Mouse (Mus musculus): ENCODE measurements at regions not wholly inside any gene's neighbourhood (a gene's known extent, or its start where the extent isn't known, plus 50 kb on each side); places are given as distances from the start of the nearest gene placed in this dataset.

DNA sequence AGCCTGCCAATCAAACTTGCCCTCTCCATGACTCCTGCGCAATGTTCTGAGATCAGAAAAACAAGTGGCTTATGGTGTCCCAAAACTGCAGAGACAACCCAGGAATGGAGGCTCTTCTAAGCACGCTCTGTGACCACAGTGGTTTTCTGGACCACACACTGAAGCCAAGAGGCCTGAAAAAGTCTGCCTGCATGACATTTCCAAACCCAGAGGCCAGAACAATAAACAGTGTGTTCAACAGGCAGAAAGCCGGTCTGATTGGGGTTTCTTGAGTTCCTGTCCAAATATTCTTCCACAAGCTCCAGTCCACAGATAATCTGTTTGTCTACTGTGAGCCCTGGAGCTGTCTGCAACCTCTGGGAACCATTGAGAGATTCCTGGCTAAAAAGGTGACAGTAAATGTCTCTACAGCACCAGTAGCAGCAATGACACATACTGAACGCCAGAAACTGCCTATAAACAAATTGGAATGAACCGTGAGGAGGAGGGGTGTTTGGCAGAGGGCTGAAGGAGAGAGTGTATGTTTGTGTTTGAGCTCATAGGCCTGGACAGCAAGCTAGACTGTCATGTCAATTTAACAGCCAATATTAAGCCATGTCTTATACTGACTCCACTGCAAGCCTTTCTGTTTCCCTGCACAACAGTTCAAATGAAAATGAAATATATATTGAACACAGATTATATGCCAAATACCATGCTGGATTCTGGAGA is 152.2 kb downstream of the Rpl10-ps3 start:
- H3K4me3 ChIP-seq (ENCODE audit: insufficient read depth, low read depth, low read length): no peak overlapping the region
- H3K27ac ChIP-seq (ENCODE audit: insufficient read depth, low read depth, low read length): no peak overlapping the region
- TF ChIP-seq CTCF (IDR thresholded peaks at IDR 0.05; ENCODE audit: insufficient read depth, low read depth, low read length) (no peak), POLR2A (IDR thresholded peaks at IDR 0.05; ENCODE audit: insufficient read depth, low read depth, low read length) (no peak)
- 70% methylated on average over 5 of the region's 5 CpGs for WGBS
- H3K4me1 ChIP-seq (ENCODE audit: control insufficient read depth, insufficient read depth, low read length): peaks cover 9% of the 10 kb centered on the region

DNA sequence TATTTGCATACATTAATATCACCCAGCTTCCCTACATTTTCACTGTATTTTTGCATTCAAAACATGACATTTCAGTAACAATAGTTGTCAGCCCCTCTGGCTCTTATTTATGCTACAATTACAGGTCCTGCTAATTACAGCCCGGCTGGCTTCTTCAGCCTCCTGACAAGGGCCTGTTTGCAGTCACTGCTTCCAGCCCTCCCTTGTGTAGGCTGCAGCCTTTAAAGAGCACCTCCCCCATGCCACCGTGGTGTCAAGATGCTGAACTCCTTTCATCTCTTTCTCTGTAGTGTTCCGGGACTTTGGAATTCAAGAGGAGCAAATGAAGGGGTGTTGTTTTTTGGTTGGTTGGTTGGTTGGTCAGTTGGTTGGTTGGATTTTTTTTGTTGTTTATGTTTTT is 153.6 kb downstream of the Rpl10-ps3 start:
- H3K4me3 ChIP-seq (ENCODE audit: insufficient read depth, low read depth, low read length): no peak overlapping the region
- 16% methylated on average over 3 of the region's 3 CpGs for WGBS
- no peak for TF ChIP-seq POLR2A (IDR thresholded peaks at IDR 0.05; ENCODE audit: insufficient read depth, low read depth, low read length)
- H3K27ac ChIP-seq (ENCODE audit: insufficient read depth, low read depth, low read length): no peak overlapping the region
- H3K4me1 ChIP-seq (ENCODE audit: control insufficient read depth, insufficient read depth, low read length): peaks cover 9% of the 10 kb centered on the region

DNA sequence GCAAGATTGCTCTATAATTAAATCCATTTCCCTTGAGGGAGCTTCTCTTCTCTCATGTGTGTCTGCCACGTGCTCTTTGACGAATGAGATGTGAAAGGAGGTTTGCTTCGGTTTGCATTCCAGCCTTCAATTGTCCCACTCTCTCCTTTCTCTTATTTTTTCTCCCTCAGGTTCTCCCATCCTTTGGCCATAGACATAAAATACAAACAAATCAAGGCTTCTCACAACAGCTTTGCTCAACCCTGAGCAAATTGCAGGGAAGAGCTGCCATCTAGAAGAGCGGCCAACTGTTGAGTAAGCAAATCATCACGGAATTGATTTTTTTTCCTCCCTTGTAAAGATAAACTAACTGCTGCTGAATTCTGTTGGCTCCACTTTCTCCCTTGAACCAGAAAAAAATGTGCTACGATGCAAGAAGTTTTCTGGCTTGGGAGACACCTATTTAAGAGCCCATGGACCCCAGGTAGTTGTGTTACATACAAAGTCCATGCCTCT is 156.1 kb downstream of the Rpl10-ps3 start:
- Histone ChIP-seq H3K4me3 (ENCODE audit: insufficient read depth, low read depth, low read length) (no peak overlapping the region), H3K4me1 (ENCODE audit: control insufficient read depth, insufficient read depth, low read length) (peaks cover 9% of the 10 kb centered on the region), H3K27ac (ENCODE audit: insufficient read depth, low read depth, low read length) (no peak overlapping the region)
- WGBS: 62% methylated on average over 6 of the region's 6 CpGs
- TF ChIP-seq POLR2A (IDR thresholded peaks at IDR 0.05; ENCODE audit: insufficient read depth, low read depth, low read length) (no peak), CTCF (IDR thresholded peaks at IDR 0.05; ENCODE audit: insufficient read depth, low read depth, low read length) (no peak)

DNA sequence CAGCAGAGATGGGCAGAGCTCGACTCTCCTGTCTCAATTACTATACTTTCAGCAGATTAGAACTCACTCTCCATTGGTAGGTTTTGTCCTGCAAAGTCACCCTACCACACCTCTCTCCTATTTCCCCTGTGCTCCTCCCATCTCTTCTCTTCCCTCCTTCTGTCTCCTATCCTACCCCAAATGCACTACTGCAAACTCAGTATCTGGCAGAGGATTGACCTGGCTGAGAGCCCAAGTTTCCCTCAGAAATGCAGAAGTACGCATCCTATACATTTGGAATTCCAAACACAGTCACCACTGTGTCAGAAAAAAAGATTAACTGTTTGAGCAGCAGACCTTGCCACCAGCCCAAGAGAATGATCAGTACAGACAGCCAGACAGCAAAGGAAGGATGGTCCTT is 163.4 kb downstream of the Rpl10-ps3 start:
- 85% methylated on average over 2 of the region's 2 CpGs for WGBS
- Histone ChIP-seq H3K4me1 (ENCODE audit: control insufficient read depth, insufficient read depth, low read length) (no peaks in the 10 kb centered on the region), H3K4me3 (ENCODE audit: insufficient read depth, low read depth, low read length) (no peak overlapping the region), H3K27ac (ENCODE audit: insufficient read depth, low read depth, low read length) (no peak overlapping the region)
- TF ChIP-seq CTCF (IDR thresholded peaks at IDR 0.05; ENCODE audit: insufficient read depth, low read depth, low read length) (no peak), POLR2A (IDR thresholded peaks at IDR 0.05; ENCODE audit: insufficient read depth, low read depth, low read length) (no peak)

DNA sequence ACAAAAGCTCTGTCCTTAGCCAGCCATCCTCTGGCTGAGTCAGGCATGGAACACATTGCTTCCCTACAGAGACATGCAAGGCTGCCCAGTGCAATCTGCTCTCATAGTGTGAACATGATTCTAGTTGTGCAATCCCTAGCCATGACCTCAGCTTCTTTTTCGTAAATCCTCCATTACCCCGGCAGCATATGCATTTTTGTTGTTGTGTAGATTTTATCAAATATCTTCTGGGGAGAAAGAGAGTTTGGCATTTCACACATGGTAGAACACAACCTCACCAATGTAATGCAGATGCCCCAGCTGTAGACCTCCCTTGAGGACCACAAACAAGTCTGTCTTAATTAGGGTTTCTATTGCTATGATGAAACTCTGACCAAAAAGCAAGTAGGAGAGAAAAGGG is 168.6 kb downstream of the Rpl10-ps3 start:
- 97% methylated on average over 2 of the region's 2 CpGs for WGBS

DNA sequence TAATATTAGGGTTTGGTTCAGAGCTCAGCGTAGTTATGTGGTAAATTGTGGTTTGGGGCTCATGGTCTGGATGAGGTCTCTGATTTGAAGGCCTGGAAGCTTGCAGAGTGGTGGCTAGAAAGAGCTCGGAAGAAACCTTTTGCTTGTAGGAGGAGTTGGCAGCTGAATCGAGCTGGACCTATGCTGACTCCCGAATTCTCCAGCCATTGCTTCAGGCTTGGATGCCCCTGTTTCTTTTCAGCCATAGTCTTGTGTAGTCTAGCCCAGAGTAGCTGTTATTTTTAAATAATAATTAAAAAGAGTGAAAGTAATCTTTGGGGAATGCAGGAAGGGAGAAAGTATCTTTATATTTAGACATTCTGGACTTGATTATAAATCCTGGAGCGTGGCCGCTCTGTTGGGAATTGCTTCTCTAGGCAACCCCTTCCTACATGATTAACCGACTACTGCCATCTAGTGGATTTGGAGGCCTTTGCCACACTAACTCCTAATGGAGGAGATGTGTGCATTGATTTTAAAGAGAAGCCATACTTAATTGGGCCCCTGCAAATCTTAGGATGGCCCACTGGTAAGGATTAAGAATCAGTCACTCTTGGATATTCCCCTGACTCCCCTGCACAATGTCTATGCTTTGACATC is 172.8 kb downstream of the Rpl10-ps3 start:
- H3K4me1 ChIP-seq (ENCODE audit: control insufficient read depth, insufficient read depth, low read length): peaks cover 2% of the 10 kb centered on the region
- TF ChIP-seq POLR2A (IDR thresholded peaks at IDR 0.05; ENCODE audit: insufficient read depth, low read depth, low read length) (no peak), CTCF (IDR thresholded peaks at IDR 0.05; ENCODE audit: insufficient read depth, low read depth, low read length) (no peak)
- no peak overlapping the region for H3K27ac ChIP-seq (ENCODE audit: insufficient read depth, low read depth, low read length)
- no peak overlapping the region for H3K4me3 ChIP-seq (ENCODE audit: insufficient read depth, low read depth, low read length)
- WGBS: 19% methylated on average over 7 of the region's 7 CpGs

More for the DNA sequence above, 168.6 kb downstream of the Rpl10-ps3 start:
- Histone ChIP-seq H3K27ac (ENCODE audit: insufficient read depth, low read depth, low read length) (no peak overlapping the region), H3K4me1 (ENCODE audit: control insufficient read depth, insufficient read depth, low read length) (peaks cover 2% of the 10 kb centered on the region), H3K4me3 (ENCODE audit: insufficient read depth, low read depth, low read length) (no peak overlapping the region)
- TF ChIP-seq POLR2A (IDR thresholded peaks at IDR 0.05; ENCODE audit: insufficient read depth, low read depth, low read length) (no peak), CTCF (IDR thresholded peaks at IDR 0.05; ENCODE audit: insufficient read depth, low read depth, low read length) (no peak)

DNA sequence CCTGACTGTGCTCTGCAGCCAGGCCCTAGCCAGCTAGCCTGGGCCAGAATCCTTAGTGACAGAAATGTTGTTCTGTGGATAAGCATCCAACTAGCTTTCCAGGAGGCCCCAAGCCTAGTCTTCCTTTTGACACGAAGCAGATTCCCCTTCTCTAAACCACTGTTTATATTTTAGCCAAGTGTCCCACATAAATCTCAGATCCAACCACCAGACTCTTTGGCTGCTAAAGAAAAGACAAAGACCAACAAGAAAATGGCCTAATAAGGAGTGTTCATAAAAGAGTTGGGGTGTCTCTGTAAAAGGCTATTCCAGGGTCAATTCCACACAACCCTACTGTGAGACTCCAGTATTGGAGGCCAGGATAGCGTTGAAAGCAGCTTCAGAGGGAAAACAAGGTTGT is 173.6 kb downstream of the Rpl10-ps3 start:
- 86% methylated on average over 2 of the region's 2 CpGs for WGBS
- Histone ChIP-seq H3K4me1 (ENCODE audit: control insufficient read depth, insufficient read depth, low read length) (peaks cover 2% of the 10 kb centered on the region), H3K27ac (ENCODE audit: insufficient read depth, low read depth, low read length) (no peak overlapping the region), H3K4me3 (ENCODE audit: insufficient read depth, low read depth, low read length) (no peak overlapping the region)
- TF ChIP-seq POLR2A (IDR thresholded peaks at IDR 0.05; ENCODE audit: insufficient read depth, low read depth, low read length): no peak
- no peak for TF ChIP-seq CTCF (IDR thresholded peaks at IDR 0.05; ENCODE audit: insufficient read depth, low read depth, low read length)

DNA sequence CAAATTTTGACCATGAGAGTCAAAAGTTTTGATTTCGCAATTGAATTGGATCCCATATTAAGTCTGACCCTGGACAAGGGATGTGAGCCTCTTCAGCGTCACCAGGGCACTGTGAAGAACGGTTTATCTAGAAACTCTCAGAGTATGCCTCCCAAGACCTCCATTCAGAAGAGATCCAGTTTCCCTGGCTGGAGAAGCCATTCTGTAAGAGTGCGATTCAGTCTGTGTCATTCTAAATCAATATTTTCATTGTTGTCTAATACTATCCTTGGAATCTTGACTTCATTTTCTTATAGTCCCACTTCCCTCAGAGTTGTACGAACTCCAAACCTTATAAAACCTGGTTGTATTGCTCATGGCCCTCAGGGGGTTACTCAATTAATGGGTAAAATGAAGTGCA is 174.1 kb downstream of the Rpl10-ps3 start:
- Histone ChIP-seq H3K4me3 (ENCODE audit: insufficient read depth, low read depth, low read length) (no peak overlapping the region), H3K4me1 (ENCODE audit: control insufficient read depth, insufficient read depth, low read length) (peaks cover 2% of the 10 kb centered on the region), H3K27ac (ENCODE audit: insufficient read depth, low read depth, low read length) (no peak overlapping the region)
- TF ChIP-seq POLR2A (IDR thresholded peaks at IDR 0.05; ENCODE audit: insufficient read depth, low read depth, low read length) (no peak), CTCF (IDR thresholded peaks at IDR 0.05; ENCODE audit: insufficient read depth, low read depth, low read length) (no peak)
- 98% methylated on average over 5 of the region's 5 CpGs for WGBS

DNA sequence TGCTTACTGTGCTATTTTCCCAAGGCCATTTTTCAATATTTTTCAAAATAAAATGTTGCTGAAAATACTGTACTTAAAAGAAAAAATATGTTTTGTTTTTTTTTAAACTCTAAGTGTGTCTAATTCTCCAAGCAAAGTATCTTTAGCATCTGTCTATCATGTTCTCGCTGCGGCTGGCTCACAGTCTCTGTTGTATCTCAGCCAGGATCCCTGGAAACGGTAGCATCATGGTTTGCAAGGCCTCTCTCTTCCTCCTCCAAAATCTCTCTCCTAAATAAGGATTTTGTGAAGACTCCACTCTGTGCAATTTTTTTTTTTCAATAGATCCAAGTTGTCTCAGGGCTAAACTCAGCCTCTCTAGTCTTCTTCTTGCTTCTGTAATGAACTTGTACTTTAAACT is 190.2 kb downstream of the Rpl10-ps3 start:
- no peak for TF ChIP-seq CTCF (IDR thresholded peaks at IDR 0.05; ENCODE audit: insufficient read depth, low read depth, low read length)
- TF ChIP-seq POLR2A (IDR thresholded peaks at IDR 0.05; ENCODE audit: insufficient read depth, low read depth, low read length): no peak
- H3K27ac ChIP-seq (ENCODE audit: insufficient read depth, low read depth, low read length): no peak overlapping the region
- WGBS: 88% methylated on average over 3 of the region's 3 CpGs
- H3K4me3 ChIP-seq (ENCODE audit: insufficient read depth, low read depth, low read length): no peak overlapping the region
- H3K4me1 ChIP-seq (ENCODE audit: control insufficient read depth, insufficient read depth, low read length): no peaks in the 10 kb centered on the region
